Mouse (Mus musculus) B cell, adult 2 months (primary cell): ENCODE results near the gene Lrrfip2.
A peak's percentile ranks its signal among the peaks of the same experiment; 100 is the strongest.

Experiments
- DNase-seq, 2 experiments: peaks; one replicate each; pipeline ENCODE4 v3.0.0; 2022

Gene Lrrfip2

GRCm38 (mm10) chr9:111228446-111228845 lies 111.1 kb downstream of the Lrrfip2 start:
- no peak for DNase-seq

DNA sequence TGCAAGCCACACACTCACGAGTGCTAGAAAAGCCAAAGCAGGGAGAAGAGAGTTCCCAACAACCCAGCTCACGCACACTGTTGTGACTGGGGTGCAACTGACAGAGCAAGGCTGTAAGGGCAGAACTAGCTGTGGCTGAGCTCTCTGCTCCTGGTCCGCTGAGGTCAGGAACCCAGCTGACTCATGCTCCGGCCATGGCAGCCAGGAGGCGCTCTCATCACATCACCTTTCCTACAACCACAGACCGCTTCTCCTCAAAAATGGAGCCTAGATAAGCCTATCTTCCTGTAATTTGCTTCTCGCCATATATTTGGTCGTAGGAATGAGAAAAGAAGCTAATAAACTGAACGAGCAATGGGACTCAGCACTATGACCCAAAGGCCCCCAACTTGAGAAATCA lies 117.3 kb downstream of the Lrrfip2 start:
- no peak for DNase-seq

GRCm38 (mm10) chr9:111237726-111238125 lies 120.3 kb downstream of the Lrrfip2 start:
- DNase-seq: no peak

DNA sequence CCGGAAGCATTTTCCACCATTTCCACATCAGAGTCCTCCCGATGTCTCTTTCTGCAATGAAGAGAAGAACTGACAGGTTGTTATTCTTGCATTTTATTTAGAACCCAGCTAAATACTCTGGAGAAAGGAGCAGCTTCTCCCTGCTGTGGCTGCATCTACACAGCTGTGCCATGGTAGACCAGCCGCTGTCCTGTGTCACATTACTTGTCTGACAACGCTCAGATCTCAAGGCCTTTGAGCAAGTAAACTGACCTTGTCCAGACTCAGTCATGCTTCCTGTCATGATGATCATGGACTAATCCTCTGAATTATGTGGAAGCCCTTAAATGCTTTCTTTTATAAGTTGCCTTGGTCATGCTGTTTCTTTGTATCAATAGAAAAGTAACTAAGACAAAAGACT lies 122.4 kb downstream of the Lrrfip2 start:
- no peak for DNase-seq

DNA sequence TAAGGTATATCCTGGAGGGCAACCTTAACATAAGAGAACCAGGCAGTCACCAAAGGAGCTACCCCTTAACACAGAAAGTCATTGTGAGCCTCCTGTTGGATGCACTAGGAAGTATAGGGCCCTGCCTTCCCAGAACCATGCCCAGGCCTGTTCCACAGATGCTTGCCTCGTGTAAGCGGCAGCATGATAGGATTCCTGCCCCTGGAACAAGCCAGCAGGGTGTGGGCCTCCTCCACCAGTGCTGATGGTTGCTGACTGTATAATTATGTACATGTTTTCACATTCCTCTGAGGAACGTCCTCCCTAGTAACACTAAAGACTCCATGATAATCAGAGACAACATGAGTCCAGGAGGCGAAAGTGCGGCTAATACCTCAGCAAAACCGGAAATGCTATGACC lies 126.0 kb downstream of the Lrrfip2 start:
- no peak for DNase-seq

GRCm38 (mm10) chr9:111245546-111245945 lies 128.2 kb downstream of the Lrrfip2 start:
- no peak for DNase-seq

DNA sequence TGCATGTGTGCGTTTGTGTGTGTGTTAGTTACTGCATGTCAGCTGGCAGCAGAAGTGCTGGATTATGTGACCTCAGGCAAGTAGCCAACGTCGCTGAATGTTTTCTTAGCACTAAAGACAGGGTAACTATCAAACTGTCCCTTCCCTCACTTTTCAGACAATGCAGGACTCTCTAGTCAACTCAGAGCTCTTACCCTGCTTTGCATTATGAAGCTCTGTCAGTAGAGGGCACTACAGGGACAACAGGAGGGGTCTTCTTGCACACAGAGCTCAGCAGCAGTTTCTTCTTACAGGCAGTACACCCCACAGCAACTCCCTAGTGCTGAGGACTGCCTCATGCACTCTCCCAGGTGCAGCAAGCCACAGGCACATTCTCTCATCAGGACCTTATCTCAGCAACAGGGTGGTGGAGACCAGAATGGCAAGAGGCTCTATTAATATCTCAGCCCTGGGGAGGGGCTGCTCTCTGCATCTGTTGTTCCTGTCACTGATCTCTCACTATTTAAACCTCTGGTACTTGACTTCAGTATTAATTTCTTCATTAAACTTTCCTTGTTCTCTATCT lies 130.4 kb downstream of the Lrrfip2 start:
- peak in 1 of 2 experiments; percentile 5 for DNase-seq

- DNase-seq: no peak
These were observed 134.9 kb downstream of the Lrrfip2 start for GRCm38 (mm10) chr9:111252161-111252869.

GRCm38 (mm10) chr9:111260360-111260985 lies 143.1 kb downstream of the Lrrfip2 start:
- no peak for DNase-seq

DNA sequence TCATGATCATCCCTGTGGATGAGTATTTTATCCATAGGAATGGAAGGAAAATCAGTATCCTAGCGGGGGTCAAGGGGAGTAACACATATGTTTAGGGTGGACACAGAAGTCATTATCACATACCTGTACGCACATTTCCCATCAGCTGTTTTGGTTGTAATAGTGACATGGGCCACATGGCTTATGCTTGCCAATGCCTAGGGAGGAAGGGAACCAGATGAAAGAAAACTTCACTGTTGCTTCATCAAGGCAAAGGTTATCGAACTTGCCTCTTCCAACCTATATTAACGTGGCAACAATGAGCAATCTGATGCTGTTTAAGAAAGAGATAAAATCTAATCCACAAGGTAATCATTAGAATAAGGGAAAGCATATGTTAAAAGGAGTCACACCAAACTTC lies 144.0 kb downstream of the Lrrfip2 start:
- DNase-seq: no peak

DNA sequence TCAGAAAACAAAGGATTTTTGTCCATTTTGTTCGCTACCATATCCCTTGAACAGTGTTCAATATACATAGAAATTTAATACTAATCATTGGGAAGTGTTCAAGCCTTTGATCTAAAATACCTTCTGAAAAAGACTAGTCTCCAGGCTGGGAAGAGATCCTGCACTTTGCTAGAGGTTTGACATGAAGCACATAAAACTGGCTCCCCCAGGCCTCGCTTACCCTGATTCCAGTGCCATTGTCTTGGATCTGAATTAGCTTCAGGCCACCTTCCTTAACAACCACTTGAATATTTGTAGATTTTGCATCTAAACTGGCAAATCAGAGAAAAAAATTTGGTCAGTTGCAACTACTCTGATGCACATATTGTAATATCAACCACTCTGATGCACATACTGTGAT lies 150.6 kb downstream of the Lrrfip2 start:
- no peak for DNase-seq

DNA sequence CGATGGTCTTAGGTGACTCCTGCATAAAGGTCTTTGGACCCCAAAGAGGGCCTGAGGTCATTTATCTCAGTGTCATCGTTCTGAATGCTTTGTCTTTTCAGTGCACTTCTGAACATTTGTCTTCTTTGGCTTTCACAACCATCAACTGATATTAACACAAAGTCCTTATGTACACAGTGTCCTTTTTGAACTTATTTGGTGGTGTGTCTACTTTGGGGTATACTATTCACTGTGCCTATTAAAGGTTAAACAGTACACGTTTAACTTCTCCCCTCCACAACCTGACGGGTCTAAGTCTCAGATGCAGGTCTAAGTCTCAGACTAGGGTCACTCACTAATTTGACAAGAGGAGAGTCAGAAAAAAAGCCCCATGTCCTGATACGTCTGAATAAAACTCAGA lies 153.2 kb downstream of the Lrrfip2 start:
- DNase-seq: no peak

DNA sequence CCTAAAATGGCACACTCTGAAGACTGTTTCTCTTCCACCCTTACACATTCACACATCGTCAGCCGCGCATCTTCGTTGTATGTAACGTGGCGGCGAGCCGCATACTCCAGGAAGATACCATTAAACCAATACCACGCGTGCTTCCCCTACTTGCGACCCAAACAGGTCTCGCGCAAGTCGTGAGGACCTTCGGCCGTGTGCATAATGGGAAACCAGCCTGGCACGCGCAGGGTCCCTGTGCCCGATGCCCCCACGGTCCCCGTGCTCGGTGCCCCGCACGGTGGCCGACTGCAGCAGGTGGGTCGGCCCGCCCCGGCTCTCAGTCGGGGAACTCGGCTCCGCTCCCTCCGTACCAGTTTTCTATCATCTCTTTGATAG lies 153.7 kb downstream of the Lrrfip2 start:
- no peak for DNase-seq

- peak; percentile 96 for DNase-seq
These were observed 154.2 kb downstream of the Lrrfip2 start, which contains the start of the genes Mlh1 and Epm2aip1 for GRCm38 (mm10) chr9:111271434-111272160. TSS of gene Mlh1 (minus strand) at chr9:111271791. TSS of gene Epm2aip1 (plus strand) at chr9:111271929.

- DNase-seq: no peak
These were observed 155.0 kb downstream of the Lrrfip2 start for GRCm38 (mm10) chr9:111272356-111272755.

DNA sequence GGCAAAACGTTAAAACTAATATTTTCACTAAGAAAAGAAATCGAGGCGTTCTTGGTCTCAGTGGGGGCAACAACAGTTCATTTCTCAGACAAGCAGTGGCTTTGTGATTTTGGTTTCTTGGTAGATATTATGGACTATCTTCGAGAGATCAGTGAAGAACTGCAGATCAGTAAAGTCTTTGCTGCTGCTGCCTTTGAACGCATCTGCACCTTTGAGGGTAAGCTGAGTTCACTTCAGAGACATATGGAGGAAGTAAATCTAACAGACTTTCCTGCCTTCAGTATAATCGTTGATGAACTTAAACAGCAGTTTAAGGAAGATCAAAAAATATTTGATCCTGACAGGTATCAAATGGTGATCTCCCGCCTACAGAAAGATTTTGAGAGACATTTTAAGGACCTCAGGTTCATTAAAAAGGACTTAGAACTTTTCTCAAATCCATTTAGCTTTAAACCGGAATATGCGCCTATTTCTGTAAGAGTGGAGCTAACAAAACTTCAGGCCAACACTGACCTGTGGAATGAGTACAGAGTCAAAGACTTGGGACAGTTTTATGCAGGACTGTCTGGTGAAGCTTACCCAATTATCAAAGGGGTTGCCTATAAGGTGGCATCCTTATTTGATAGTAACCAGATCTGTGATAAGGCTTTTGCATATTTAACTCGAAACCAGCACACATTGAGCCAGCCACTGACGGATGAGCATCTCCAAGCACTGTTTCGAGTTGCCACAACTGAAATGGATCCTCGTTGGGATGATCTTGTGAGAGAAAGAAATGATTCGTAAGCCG lies 155.8 kb downstream of the Lrrfip2 start:
- no peak for DNase-seq

DNA sequence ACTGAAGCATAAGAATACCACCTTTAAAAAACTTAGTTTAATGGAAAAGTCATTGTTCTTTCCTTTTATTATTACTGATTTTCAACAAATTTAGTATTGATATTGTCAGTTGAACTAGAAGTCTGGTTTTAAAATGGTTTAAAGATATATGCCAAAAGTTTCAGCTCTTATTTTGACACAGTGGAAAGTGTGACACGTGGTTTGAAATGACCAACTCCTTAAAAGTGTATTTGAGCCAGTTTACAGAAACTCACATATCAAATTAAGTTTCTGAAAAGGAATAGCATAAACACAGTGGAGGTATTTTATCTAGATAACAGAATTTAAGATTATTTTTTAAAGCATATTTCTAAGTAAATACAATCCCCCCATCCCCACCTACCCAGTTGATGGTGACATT lies 156.6 kb downstream of the Lrrfip2 start:
- no peak for DNase-seq

- no peak for DNase-seq
These were observed 157.8 kb downstream of the Lrrfip2 start for GRCm38 (mm10) chr9:111275156-111275555.
